Mouse (Mus musculus): ENCODE results near the gene Rbms3. TPM values are rescaled to one million over a fixed set of nuclear protein-coding genes. Genes with fewer than 3 reads are reported as not detected.

Gene Rbms3
- polyA plus RNA-seq, 1 experiment = 5.3 TPM

DNA sequence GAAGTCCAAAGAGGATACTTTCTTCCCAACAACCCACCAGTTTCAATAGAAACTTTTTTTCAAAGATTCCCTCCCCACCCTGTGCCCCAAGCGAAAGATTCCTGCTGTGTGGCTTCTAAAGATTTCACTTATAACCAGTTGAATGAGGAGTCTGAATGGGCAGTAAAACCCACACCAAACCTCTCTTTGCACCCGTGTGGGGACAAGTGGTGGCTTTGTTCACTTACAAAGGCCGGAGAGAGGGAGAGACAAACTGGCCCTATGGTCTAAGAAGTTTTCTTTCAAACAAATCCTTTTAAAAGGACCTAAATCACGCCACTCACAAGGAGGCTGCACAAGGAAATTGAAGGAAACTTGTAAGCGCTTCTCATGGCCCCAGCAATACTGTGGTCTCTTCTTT is 268.3 kb downstream of the Rbms3 start:
- Histone ChIP-seq H3K27ac (ENCODE audit: insufficient read depth, low read length) (no peak overlapping the region), H3K4me3 (ENCODE audit: insufficient read depth, low read length) (no peak overlapping the region), H3K4me1 (ENCODE audit: control insufficient read depth, insufficient read depth, low read length) (no peaks in the 10 kb centered on the region; the same call in 1 of the 2 replicates)
- TF ChIP-seq POLR2A (IDR thresholded peaks at IDR 0.05; ENCODE audit: extremely low read depth, insufficient read depth, low read length) (no peak), CTCF (IDR thresholded peaks at IDR 0.05; ENCODE audit: extremely low read depth, insufficient read depth, low read length) (no peak)

DNA sequence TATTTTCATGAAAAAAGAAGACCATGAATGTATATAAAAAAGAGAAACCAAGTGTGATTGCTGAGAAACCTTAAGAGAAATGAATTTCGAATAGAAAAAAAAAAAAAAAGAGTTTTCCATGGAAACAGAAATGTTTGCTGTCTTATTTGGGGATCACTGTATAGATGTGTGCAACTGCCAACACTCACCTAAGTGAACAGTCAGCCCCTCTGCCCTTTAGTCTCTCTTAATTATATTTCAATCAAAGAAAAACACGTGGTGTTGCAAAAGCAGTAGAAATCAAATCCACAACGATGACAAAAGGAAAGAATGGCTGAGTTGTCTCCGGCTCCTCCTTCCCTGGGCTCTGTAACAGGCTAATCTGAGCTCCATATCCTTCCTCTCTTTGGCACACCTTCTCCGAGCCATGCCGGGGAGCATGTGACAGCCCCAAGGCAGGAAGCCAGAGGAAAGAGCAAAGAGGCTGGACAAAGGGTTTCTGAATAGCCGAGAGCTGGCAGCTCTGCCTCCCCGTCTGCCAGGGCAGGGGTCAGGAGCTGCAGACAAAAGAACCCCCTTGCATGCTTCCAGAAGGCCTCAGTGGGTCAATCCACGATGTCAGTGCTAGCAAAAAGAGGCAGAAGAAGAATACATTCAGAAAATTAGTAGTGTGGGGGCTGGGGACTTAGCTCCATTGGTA is 272.8 kb downstream of the Rbms3 start:
- Histone ChIP-seq H3K27ac (ENCODE audit: insufficient read depth, low read length) (no peak overlapping the region), H3K4me1 (ENCODE audit: control insufficient read depth, insufficient read depth, low read length) (no peaks in the 10 kb centered on the region; the same call in 1 of the 2 replicates), H3K4me3 (ENCODE audit: insufficient read depth, low read length) (no peak overlapping the region)
- no peak for TF ChIP-seq CTCF (IDR thresholded peaks at IDR 0.05; ENCODE audit: extremely low read depth, insufficient read depth, low read length)
- no peak for TF ChIP-seq POLR2A (IDR thresholded peaks at IDR 0.05; ENCODE audit: extremely low read depth, insufficient read depth, low read length)

DNA sequence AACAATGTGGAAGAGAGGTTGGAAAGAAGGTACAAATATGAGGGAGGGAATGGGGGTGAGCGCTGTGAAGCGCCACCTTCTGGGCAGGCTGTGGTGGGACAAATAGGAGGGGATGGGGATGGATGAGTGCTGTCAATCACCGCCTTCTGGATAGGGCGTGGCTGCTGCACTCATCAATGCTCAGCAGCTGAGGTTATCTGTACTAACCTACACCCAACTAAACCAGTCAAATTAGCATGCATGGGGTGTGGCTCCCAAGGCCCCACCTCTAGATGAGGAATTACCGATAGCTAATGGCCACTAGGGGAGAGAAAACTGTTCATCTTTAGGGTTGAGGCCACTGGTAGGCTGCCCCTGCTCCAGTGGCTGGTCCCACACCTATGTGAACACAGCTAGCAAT is 274.2 kb downstream of the Rbms3 start:
- TF ChIP-seq CTCF (IDR thresholded peaks at IDR 0.05; ENCODE audit: extremely low read depth, insufficient read depth, low read length) (no peak), POLR2A (IDR thresholded peaks at IDR 0.05; ENCODE audit: extremely low read depth, insufficient read depth, low read length) (no peak)
- H3K4me3 ChIP-seq (ENCODE audit: insufficient read depth, low read length) = no peak overlapping the region
- no peak overlapping the region for H3K27ac ChIP-seq (ENCODE audit: insufficient read depth, low read length)
- H3K4me1 ChIP-seq (ENCODE audit: control insufficient read depth, insufficient read depth, low read length) = no peaks in the 10 kb centered on the region; the same call in 1 of the 2 replicates

DNA sequence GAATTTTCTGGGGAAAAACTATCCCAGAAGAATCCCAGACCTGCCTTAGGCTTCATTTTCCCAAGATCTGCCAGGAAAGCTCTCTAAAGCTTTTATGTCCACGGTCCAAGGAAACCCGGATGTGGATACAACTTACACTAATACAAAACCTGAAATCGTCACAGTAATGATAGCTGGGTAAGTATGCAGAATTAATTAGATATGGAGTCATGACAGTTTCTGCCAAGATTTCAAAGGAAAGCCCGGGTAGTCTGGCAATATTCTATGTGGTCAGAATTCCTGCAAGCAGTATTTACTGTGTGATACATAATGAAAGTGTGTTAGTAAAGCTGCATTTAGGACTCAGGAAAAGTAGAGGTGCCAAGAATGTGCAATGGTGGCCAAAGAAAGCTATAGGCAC is 287.4 kb downstream of the Rbms3 start:
- no peak for TF ChIP-seq CTCF (IDR thresholded peaks at IDR 0.05; ENCODE audit: extremely low read depth, insufficient read depth, low read length)
- TF ChIP-seq POLR2A (IDR thresholded peaks at IDR 0.05; ENCODE audit: extremely low read depth, insufficient read depth, low read length) = no peak
- H3K27ac ChIP-seq (ENCODE audit: insufficient read depth, low read length) = no peak overlapping the region
- no peaks in the 10 kb centered on the region for H3K4me1 ChIP-seq (ENCODE audit: control insufficient read depth, insufficient read depth, low read length)
- H3K4me3 ChIP-seq (ENCODE audit: insufficient read depth, low read length) = no peak overlapping the region

DNA sequence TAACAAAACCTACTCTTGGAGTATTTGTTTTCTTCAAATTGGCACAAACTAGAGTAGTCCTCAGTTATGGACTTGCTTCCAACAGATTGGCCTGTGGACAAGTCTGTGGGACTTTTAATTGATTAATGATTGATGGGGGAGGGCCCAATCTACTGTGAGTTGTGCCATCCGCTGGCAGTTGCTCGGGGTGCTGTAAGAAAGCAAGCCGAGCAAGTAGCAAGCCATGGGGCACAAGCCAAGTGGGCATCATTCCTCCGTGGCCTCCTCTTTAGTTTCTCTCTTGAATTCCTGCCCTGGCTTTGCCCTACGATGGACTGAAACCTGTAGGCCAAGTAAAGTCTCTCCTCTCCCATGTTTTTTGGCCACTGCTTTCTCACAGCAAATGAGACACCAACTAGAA is 299.0 kb downstream of the Rbms3 start:
- H3K4me3 ChIP-seq (ENCODE audit: insufficient read depth, low read length) = no peak overlapping the region
- TF ChIP-seq CTCF (IDR thresholded peaks at IDR 0.05; ENCODE audit: extremely low read depth, insufficient read depth, low read length) (no peak), POLR2A (IDR thresholded peaks at IDR 0.05; ENCODE audit: extremely low read depth, insufficient read depth, low read length) (no peak)

DNA sequence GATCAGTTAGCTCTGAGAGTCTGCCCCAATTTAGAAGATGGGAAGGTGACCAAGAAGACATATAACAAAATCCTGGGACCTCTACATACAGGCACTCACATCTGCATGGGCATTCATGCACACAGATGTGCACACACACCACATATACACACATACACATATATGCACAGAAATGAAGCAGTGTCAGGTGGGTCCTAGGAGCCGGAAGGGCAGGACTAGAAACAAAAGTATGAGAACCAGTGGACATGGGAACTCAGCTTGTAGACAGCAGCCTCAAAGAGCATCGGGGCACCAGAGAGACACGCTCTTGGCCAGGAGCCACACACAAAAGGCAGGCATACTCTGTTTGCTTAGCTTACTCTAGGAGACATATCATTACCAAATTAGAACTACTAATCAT is 310.4 kb downstream of the Rbms3 start:
- no peak overlapping the region for H3K4me3 ChIP-seq (ENCODE audit: insufficient read depth, low read length)
- no peak for TF ChIP-seq CTCF (IDR thresholded peaks at IDR 0.05; ENCODE audit: extremely low read depth, insufficient read depth, low read length)
- TF ChIP-seq POLR2A (IDR thresholded peaks at IDR 0.05; ENCODE audit: extremely low read depth, insufficient read depth, low read length) = no peak

More for the DNA sequence above, 299.0 kb downstream of the Rbms3 start:
- Histone ChIP-seq H3K27ac (ENCODE audit: insufficient read depth, low read length) (no peak overlapping the region), H3K4me1 (ENCODE audit: control insufficient read depth, insufficient read depth, low read length) (no peaks in the 10 kb centered on the region)

DNA sequence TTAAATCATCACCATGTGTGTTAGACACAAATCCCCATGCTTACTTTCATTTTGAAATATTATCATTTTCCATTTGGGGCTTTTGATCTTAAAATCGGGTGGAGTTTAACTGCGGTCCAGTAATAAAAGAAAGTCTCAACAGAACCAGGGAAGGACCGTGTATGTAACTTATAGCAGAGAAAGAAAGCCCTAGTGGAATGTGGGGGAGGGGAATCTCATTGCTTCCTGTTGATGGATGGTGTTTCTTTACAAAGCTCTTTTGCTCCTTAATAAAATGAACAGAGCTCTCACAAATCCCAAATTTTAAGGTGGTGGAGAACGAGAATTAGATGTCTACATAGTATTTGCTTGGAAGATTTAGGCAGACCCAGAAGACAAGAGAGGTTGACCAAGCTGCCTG is 311.3 kb downstream of the Rbms3 start:
- TF ChIP-seq CTCF (IDR thresholded peaks at IDR 0.05; ENCODE audit: extremely low read depth, insufficient read depth, low read length) (no peak), POLR2A (IDR thresholded peaks at IDR 0.05; ENCODE audit: extremely low read depth, insufficient read depth, low read length) (no peak)
- H3K4me3 ChIP-seq (ENCODE audit: insufficient read depth, low read length) = no peak overlapping the region
- no peaks in the 10 kb centered on the region for H3K4me1 ChIP-seq (ENCODE audit: control insufficient read depth, insufficient read depth, low read length)
- no peak overlapping the region for H3K27ac ChIP-seq (ENCODE audit: insufficient read depth, low read length)

More for the DNA sequence above, 310.4 kb downstream of the Rbms3 start:
- no peak overlapping the region for H3K27ac ChIP-seq (ENCODE audit: insufficient read depth, low read length)
- no peaks in the 10 kb centered on the region for H3K4me1 ChIP-seq (ENCODE audit: control insufficient read depth, insufficient read depth, low read length)

DNA sequence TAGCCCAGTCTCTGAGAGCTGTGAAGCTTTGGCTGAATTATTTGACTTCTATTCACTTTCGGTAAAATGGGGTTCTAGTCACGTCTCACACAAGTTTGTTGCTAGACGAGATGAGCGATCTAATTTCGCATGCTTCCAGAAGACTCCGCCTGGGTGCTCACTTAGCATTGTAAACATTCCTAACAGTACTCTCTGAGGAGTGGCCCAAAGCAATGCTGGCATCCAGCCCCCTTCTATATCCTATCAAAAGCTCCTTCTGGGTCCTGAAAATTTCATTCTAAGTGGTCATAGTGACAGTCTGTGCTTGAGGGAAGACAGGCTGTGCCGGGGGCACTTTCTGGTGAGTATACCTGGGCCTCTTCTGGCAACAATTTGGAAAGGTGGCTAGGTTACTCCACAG is 312.5 kb downstream of the Rbms3 start:
- H3K4me1 ChIP-seq (ENCODE audit: control insufficient read depth, insufficient read depth, low read length) = no peaks in the 10 kb centered on the region
- no peak overlapping the region for H3K4me3 ChIP-seq (ENCODE audit: insufficient read depth, low read length)
- TF ChIP-seq CTCF (IDR thresholded peaks at IDR 0.05; ENCODE audit: extremely low read depth, insufficient read depth, low read length) (no peak), POLR2A (IDR thresholded peaks at IDR 0.05; ENCODE audit: extremely low read depth, insufficient read depth, low read length) (no peak)
- no peak overlapping the region for H3K27ac ChIP-seq (ENCODE audit: insufficient read depth, low read length)

DNA sequence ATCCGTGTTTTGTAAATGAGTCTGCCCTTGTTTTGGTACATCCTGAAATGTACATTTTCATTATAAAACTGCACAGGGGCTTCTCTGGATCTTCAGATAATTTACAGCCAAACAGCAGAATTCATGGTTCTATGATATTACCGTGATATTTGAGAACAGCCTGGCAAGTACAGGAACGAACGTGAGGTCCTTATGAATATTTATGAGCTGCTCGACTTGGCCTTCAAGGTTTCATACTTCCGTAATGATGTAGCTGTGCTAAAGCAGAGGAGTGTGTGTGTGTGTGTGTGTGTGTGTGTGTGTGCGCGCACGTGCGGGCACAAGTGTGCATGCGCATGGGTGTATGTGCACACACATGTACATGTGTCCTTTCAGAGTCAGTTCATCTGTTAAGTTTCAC is 316.1 kb downstream of the Rbms3 start:
- H3K4me3 ChIP-seq (ENCODE audit: insufficient read depth, low read length) = no peak overlapping the region
- TF ChIP-seq POLR2A (IDR thresholded peaks at IDR 0.05; ENCODE audit: extremely low read depth, insufficient read depth, low read length) (no peak), CTCF (IDR thresholded peaks at IDR 0.05; ENCODE audit: extremely low read depth, insufficient read depth, low read length) (no peak)
- H3K4me1 ChIP-seq (ENCODE audit: control insufficient read depth, insufficient read depth, low read length) = no peaks in the 10 kb centered on the region
- no peak overlapping the region for H3K27ac ChIP-seq (ENCODE audit: insufficient read depth, low read length)

DNA sequence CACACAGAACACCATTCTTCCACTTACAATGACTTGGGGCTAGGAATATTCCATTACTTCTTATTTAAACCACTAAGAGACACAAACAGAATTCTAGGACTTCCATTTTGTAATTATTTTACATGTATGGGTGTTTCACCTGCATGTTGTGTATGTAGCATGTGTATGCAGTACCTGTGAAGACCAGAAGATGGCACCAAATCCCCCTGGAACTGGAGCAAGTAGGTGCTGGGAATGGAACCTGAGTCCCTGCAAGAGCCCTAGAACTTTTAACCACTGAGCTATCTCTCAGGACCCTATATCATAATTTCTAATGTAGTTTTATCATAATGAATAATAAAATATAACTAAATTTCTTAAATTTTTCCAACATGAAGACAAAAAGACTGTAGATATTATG is 319.9 kb downstream of the Rbms3 start:
- Histone ChIP-seq H3K27ac (ENCODE audit: insufficient read depth, low read length) (no peak overlapping the region), H3K4me3 (ENCODE audit: insufficient read depth, low read length) (no peak overlapping the region), H3K4me1 (ENCODE audit: control insufficient read depth, insufficient read depth, low read length) (no peaks in the 10 kb centered on the region)
- TF ChIP-seq POLR2A (IDR thresholded peaks at IDR 0.05; ENCODE audit: extremely low read depth, insufficient read depth, low read length) = no peak
- no peak for TF ChIP-seq CTCF (IDR thresholded peaks at IDR 0.05; ENCODE audit: extremely low read depth, insufficient read depth, low read length)

Data from cortical plate, adult 2 months (tissue).